Mouse (Mus musculus) adrenal gland, adult 8-10 months (tissue): ENCODE data around the gene Creld2. TPM values are rescaled to one million over a fixed set of nuclear protein-coding genes. Genes with fewer than 3 reads are reported as not detected.

Experiments used
- DNase-seq: peaks from one replicate; pipeline ENCODE4 v3.0.0; 2022
- total RNA-seq, 4 experiments: library from RNA; stranded (reverse); gene quantifications; 2 replicates each; pipeline ENCODE4 v1.2.4; 2022

The Creld2 gene
- total RNA-seq, 4 experiments from 2014 or later = 40.3 to 51.5 (median 49.2) TPM

DNA sequence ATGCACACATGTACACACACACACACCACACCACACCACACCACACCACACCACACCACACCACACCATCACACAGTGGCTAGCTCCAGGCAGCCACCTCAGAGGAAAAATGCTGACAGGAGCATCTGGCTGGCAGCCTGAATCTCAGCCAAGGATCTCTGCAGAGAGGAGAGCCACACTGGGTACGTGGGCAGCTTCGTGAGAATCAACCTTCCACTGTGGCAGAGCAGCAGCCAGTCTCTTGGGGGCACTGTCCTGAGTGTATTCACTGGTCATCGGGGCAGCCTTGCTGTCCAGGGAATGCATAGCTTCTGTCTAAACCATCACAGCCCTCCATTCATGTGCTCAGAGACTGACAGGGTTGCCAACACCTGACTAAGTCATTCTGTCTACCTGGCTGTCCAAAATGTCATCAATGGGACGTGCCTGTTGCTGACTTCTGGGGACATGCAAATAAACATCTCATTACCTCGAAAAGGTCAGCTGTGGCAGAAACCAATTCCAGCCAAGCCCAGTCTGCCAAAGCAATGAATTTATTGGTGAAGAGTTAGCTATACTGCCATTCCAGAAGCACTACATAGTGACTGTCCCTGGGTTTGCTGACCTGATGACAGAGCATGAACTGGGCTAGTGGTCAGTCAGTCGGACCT, 10.5 kb downstream of the Creld2 start:
- DNase-seq = no peak

DNA sequence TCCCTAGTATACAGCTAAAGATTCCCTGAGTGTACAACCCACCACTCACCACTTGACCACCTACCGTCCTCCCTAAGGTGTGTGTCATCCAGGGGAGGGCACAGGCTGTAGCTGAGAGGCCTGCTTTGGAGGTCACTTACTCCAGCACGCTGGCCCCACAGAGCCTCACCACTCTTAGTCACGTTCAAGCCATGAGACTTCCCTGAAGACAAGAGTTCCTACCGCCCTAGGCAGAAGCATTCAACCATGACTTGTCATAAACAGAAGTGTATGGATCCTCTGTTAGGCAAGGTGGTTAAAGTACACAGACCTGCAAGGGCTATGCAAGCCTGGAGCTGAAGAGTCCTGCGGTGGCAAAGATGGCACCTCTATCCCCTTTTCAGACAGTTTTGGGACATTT, 11.2 kb downstream of the Creld2 start:
- no peak for DNase-seq

DNA sequence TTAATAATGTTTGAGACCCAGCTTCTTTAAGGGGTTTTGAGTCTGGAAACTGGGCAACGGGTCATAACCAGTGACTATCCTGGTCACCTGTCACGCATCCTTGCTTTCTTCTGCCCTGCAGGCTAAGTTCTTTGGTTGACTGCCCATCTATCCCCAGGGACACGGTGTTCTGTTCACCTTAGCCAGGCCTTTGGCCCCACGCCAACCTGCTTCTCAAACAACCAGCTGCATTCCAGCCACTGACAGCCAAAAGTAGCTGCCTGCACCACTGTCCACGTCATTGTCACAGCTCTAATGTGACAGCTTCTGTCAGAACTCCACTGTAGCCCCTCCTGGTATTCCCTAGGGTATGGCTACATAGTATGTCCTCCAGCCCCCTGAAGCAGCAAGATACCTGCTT, 12.0 kb downstream of the Creld2 start:
- peak; percentile 62 for DNase-seq

DNA sequence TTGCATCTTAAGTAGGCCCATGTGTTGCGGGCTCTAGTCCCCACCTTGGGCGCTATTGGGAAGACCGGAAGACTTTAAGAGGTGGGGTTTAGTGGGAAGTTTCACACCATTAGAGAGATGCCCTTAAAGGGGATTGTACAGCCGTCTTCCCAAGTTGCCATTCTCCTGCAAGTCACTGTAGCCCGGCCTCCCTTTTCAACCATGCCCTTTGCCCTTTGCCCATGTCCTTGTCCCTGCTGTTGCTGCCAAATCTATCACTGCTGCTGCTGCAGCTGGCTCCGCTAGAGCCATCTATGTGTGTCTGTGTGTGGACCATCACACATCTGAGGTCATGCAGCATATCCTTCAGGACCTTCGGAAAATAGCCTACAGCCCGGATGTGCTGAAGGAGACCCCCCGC, 13.1 kb downstream of the Creld2 start:
- DNase-seq = no peak

DNA sequence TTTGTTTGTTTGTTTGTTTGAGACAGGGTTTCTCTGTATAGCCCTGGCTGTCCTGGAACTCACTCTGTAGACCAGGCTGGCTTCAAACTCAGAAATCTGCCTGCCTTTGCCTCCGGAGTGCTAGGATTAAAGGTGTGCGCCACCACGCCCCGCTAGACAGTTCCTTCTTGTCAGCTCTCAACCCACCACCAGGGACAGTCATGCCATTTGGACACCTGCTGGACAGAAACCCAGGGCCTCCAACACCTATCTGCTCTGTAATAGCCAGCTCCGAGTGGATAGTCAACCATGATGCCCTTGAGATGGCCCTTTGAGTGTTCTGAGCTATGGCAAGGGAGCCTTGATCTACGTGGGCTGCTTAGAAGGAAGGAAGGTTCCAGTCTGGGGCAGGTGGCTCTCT, 16.6 kb downstream of the Creld2 start:
- no peak for DNase-seq

DNA sequence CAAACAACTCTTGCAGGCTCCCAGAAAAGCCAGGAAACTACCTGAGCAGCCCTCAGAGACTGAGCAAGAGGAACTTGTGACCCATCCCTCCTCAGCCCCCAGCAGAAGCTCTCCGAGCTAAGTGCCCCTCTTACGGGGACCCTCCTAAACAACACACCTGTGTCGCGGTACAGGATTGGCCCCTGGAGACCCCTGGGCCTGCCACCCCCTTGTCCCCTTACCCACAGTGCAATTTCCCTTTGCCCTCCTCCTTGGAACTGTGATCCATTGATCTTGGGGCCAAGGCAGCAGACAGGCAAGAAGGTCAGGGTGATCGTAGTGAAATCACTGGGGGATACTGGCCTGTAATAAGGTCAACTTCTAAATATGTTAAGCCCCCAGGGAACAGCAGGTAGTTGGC, 17.1 kb downstream of the Creld2 start:
- no peak for DNase-seq

DNA sequence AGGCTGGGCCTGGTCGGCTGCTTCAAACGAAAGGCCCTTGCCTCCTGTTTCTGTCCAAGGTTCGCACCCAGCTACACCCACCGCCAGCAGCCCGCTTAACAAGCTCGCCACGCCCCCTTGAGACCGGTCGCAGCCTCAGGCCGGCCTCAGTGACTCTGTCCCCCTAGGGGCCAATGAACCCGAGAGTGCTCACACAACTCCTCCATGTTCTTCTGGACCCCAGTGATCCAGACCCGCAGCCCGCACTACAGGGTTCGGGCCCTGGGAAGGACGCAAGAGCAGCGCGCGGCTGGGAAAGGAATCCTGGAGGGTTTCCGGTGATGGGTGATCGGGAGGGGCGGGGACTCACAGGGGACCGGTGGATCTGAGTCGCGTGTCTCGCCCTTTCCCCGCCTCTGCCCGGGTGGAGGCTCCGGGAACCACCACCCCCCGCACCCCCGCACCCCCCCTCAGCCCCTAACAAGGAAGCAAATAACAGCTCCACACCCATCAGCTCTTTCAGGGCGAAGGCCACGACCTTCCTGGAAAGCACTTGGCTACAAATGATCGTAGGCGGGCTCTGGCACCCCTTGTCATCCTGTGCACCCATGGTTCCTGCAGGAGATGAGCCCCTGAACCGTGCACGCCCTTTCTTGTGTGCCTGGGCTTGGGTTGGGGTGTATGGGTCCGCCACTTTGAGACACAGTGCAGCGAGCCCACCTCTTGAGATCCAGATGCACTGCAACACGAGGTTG, 17.9 kb downstream of the Creld2 start:
- DNase-seq = peak; percentile 76

DNA sequence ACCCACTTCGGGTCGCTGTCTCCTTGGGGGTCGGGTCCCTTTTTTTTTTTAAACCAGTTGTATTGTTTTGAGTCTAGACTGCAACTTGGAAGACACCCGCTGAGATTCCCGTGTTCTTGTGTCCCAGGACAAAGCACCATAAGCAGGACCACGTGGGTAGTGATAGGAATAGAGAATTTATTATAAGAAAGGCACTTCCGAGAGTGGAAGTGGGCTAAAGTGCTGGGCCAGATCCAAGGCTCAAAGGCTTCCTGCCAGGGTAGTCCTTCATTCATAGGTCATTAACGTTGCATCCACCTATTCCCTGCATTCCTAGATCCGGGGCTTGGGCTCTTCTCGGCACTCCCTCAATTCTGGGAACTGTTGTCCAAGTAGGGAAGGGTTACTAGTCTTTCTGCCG, 18.5 kb downstream of the Creld2 start:
- peak; percentile 60 for DNase-seq

DNA sequence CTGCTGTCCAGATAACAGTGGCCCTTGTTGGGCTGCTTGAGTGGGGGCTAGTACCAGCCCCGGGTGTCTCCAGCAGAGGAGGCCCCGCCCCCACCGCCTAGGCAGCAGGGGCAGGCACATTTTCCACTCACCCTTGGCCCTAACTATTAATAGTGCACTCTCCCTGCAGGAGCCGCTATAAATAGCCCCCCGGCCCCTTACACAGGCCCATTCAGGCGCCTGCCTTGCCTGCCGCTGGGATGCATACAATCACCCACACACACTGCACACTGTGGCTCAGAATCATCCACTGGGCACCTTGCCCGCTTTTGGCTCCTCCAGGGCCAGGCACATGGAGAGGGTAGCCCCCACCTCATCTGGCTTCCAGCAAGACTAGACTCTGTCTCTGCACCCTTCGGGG, 19.8 kb downstream of the Creld2 start:
- peak; percentile 59 for DNase-seq

DNA sequence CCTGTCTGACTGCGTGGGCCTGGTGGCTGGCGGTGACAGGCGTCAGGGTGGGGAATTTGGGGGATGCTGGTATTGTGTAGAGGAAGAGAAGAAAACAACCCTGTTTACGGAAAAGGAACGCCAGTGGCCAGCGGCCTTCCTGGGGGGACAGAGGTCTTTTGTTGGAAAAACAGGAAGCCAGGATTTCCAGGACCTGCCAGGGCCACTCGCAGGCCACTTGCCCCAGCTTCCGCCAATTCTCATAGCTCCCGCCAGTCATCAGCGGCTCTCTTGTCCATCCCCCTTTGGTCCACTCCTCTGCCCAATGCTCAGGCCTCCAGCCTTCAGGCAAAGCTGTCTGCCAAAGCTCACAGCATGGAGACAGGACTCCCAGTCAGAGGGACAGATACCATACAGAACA, 20.7 kb downstream of the Creld2 start:
- DNase-seq = peak; percentile 64

DNA sequence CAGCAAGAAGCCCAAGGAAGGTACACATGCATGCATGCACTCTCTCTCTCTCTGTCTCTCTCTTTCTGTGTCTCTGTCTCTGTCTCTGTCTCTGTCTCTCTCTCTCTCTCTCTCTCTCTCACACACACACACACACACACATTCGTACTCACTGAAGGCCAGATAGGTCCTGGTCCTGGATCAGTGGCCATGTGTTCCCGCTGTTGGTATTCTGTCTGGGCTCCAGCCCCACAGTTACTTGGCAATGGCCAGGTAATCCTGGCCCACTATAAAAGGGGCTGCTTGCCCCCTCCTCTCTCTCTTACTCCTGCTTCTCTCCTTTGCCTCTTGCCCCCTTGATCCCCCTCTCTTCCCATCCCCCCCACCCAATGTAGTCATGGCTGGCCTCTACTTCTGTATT, 21.7 kb downstream of the Creld2 start:
- no peak for DNase-seq

DNA sequence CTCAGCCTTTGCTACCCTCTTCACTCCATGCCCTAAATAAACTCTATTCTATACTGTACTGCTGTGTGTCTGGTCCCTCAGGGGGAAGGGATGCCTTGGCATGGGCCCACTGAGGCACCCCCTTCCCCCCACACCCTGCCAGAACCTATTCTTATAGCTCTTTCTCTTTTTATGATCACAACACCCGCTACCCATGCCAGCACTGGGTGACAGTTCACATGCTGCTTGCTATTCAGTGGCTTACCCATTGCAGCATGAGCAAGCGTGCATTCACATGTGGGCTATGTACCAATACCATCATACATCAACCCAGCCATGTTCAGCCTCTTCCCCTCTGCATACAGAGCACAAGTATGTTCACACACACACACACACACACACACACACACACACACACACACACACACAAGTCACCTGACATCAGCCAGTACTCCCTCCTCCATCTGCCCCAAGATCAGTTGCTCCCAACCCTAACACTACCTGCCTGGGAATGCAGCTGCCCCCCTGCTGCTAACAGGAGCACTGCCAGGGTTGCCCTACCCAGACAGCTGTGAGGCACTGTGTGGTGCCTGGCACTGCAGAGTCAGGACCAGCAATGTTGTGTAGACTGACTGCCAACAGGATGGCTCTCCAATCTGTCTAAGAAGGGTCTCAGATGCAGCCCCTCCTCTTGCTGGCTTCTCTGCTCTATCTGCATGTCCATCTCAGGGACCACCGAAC, 22.3 kb downstream of the Creld2 start:
- DNase-seq = no peak

DNA sequence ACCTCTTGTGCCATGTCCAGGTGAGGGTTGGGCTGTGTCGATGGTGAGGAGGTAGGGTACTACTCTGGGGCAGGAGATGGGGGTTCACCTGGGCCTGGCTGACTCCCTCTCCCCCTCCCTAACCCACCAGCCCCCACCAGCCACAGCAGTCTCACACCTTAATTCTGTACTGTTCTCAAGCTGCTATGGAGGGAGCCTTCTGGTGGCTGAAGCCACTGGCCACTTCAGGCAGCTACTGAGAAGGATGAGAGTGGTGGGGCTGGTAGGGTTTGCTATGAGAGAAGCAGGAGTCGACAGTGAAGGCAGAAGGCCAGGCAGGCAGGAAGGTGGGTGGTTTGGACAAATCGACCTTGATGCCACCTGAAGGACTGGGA, 22.8 kb downstream of the Creld2 start:
- no peak for DNase-seq

DNA sequence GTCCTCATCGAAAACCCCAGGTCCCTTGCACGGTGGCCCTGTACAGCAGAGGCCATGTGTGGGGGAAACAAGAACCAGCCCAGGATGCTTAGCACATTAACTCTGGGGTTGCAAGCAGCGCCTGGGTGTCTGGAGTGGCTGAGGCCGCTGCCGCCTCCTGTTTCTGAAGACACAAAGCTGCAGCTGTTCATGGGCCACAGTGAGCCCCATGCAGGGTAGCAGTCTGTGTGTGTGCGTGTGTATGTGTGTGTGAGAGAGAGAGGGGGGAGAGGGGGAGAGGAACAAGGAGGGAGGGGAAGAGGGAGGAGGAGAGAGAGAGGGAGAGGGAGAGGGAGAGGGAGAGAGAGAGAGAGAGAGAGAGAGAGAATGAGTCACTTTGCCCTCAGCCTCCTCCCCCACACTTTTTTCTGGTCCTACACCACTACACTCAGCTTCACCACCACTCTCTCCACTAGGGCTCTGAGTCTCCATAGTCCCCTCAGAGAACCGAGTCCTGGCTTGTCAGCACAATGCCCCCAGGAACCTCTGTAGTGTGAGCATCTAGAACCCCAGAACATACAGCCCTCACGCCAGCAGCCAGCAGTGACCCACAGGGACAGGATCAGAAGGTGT, 24.1 kb downstream of the Creld2 start:
- DNase-seq = no peak

DNA sequence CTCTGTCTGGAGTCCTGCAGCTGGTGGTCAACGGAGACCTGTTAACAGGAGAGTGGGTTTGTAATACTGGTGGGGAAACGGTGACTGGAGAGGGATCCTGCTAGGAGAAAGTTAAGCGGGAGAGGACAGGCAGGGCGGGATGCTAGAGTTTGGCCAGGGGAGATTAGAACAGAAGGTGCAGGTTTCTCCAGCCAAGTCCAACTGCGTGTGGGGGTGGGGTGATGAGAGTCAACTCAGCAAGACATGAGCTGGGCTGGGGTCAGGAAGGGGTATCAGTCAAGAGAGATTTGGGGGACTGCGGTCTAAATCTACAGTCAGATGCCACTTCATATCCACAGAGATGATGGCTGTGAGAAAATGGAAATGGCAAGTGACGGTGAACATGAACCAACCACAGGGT, 25.5 kb downstream of the Creld2 start:
- DNase-seq = no peak

DNA sequence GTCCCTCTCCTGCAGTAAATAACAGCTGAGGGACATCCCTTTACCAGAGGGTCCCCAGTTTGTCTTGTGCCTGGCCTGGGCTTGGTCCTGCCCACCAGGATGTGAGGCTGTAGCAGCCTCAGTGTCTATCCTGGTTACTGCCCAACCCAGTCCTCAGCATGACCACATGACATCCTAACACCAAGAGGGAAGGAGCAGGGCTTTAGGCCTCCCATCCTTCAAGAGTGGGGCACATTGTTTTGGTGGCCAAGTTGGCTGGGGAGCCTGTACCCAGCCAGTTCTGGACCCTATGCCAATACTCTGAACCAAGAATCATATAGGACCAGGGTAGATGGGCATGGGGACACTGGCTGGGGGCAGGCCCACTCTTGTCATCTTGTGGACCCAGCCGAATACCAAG, 29.2 kb downstream of the Creld2 start:
- no peak for DNase-seq

DNA sequence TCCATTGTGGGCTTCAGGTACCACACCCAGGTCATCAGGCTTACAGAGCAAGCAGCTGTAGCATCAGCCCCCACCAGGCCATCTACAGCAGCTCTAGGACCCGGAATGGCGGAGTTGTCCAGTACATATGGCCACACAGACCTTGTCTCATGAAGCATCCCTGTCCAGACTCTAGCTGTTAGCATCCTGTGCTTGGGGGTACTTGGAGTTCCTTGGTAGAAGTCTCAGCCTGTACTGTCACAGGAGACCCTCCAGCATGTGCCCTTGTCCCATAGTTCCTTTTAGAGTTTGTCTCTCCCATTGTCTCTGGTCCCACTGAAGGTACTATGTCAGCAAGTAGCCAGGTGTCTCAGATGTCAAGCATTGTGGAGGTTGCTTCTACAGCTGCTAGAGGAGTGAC, 30.2 kb downstream of the Creld2 start:
- no peak for DNase-seq

DNA sequence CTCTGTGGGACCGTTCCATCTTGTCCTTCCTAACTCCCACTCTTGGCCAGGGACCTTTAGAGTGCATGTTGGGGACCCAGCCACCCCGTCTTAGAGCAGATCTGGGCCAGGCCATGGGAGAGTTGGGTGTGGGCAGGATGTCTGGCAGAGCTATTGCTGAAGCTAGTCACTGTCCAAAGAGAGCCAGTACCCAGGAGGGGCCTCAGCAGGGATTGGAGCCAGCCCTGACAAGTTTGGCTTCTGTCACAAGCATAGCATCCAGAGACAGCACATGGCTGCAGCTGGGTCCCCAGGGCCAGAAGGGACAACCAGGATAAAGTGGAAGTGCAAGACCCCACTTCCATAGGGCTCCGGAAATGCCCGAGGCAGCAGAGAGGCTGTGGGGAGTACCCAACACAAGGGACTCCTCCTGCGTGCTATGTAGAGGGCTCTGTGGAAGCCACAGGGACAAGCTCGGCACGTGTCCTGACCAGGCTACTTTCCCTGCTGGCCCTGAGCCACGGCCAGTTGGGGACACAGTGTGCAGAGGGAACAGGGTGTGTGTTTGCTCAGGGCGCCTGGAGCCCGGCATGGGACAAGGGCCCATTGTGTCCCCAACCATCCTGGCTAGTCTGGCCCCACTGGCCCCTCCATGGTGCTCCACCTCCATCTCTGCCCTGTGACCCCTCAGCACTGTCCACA, 30.8 kb downstream of the Creld2 start:
- DNase-seq = peak; percentile 89

DNA sequence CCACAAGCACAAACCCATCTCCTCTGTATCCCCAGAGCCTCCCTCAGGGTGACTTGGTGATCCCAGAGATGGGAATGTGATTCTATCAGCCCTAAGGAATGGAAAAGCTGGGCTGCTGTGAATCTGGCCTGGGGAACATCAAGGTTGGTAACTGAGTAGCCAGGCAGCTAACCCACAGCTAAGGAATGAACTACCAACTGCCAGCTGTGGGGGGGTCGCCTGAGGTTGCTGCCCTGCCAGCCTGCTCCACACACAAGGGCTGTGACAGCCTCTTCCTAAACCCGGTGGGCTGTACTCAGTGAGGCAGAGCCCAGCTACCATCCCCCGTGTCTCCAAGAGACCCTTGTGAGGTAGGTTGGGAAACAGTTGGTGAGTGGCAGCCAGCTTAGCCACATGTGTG, 31.6 kb downstream of the Creld2 start:
- no peak for DNase-seq

DNA sequence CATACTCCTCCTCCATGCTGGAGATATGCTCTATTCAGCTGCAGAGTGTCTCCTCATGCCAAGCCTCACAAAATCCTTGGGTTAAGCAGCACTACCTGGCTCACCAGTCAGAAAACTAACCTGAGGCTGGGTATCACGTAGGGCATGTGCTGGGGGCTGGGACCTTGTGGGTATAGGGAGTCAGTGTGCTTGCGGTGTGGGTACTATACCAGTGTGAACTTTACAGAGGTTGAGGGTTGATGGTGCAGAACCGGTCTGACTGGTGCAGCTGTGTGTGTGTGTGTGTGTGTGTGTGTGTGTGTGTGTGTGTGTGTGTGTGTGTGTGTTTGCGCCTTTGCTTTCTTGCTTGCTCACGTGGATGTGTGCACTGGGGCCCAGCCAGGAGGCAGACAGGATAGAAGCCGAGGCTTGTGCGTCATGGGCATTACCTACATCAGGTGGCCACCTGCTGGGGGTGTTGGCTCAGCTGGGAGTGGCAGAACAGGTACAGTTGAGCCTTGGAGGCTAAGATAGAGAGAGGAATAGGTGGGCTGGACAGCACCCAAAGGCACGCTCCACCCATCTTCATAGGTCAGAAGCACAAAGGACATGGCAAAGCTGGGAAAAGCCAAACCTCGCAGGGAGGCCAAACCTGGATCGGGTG, 32.2 kb downstream of the Creld2 start:
- no peak for DNase-seq

DNA sequence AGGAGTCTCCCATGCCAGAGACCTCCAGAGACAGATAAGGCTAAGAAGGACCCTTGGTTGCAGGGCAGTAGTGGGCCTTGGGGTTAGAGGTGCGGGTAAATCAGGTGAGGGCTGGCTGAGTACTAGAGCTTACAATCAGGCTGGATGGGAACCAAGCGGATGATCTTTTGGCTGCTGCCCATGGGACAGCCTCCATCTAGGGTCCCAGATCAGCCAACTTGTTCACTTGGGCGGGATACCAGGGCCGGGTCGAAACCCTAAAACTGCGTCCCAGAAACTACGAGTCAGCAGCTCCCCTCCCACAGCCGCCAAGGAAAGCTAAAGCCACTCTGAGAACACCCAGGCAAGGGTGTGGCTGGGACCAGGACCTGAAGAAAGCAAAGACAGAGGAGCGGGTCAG, 33.7 kb downstream of the Creld2 start:
- no peak for DNase-seq
